Mouse (Mus musculus) c-Kit-positive CD71-negative TER-119-negative erythroid progenitor cells, embryonic 14.5 days (primary cell): Measurements from ENCODE around the gene Trmt44.
"Not testable (repeated sequence)": the region's sequence is repeated elsewhere in the genome, so short reads cannot be mapped to it uniquely, and the experiment has no call there.

Source experiments
- DNase-seq: peaks from one replicate; pipeline ENCODE4 v3.0.0-alpha.2; 2013; ENCODE audit warnings: low read depth

Trmt44 gene

DNA sequence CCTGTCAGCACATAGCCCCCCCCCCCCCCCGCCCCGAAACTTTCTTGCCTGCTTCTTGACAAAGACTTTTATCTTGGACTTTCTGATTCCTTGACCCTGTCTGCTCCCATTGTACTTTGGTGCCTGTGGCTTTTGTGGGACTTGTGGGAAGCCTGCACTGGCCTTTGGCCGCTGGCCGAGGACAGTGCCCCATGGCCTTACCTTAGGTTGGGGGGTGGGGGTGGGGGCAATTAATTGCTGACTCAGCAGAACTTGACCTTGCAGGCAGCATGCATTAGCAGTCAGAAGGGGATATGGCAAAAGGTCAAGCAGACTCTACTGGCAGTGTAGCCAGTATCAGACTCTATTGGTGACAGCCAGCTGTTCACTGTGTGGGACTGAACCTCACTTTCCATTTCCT lies 16.6 kb upstream of the Trmt44 start:
- no peak for DNase-seq

- DNase-seq: not testable (repeated sequence)
These were observed 9.4 kb upstream of the Trmt44 start for GRCm38 (mm10) chr5:35584259-35584658.

- no peak for DNase-seq
These were observed 8.4 kb upstream of the Trmt44 start for GRCm38 (mm10) chr5:35583221-35583783.

GRCm38 (mm10) chr5:35582445-35583220 lies 7.8 kb upstream of the Trmt44 start, which contains the start of gene Acox3:
Gene Acox3 (plus strand): TSS chr5:35583040.
- DNase-seq: peak; percentile 89

DNA sequence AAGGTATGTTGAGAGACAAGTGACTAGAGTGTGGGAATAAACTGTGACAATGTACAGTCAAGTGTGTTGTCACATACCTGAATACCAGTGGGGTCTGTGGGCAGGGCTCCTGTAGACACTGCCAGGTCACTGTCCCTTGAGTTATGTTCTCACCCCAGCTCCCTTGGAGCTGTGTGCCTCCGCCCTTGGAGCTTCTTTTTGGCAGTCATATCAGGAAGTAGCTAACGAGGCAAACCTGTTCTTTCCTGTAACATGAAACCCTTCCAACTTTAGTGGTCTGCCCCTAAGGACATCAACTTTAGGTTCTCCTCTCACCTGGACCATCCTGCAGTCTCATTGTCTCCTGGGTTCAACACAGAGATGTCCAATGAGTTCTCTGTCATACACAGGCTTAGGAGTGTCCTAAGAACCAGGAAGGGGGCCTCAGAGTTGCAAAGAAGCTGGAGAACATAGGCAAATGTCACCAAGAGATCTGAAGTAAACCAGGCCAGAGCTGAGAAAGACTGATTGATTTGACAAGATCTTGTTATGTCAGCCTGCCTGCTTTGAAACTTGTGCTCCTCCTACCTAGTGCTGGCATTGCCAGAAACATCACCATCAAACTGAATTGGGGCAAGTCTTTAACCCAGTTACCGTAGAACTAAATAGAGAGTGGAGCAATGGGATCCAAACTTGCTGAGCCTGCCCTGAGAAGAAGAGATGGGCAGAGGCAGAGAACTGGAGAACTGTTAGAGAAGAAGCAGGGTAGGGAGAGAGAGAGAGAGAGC lies 5.5 kb upstream of the Trmt44 start:
- DNase-seq: no peak

GRCm38 (mm10) chr5:35579247-35579893 lies 4.5 kb upstream of the Trmt44 start:
- DNase-seq: no peak

DNA sequence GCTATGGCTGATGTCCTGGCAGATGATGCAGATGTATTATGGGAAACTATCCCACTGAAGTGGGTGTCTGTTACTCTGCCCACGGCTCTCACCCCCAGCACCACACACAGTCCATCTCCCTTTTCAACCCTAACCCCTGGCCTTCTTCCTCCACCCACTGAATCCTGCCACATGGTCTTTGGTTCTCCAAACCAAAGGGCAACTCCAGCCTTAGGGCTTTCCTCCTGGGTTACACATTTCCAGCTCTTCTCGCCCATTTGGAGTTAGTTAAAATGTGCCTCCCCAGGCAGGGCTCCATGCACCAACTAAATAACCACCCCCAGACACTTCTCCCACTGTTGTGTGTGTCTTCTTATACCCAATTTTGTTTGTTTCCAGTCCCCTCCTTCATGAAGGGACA lies 3.5 kb upstream of the Trmt44 start:
- DNase-seq: no peak

GRCm38 (mm10) chr5:35576409-35577020 lies 1.6 kb upstream of the Trmt44 start:
- no peak for DNase-seq

DNA sequence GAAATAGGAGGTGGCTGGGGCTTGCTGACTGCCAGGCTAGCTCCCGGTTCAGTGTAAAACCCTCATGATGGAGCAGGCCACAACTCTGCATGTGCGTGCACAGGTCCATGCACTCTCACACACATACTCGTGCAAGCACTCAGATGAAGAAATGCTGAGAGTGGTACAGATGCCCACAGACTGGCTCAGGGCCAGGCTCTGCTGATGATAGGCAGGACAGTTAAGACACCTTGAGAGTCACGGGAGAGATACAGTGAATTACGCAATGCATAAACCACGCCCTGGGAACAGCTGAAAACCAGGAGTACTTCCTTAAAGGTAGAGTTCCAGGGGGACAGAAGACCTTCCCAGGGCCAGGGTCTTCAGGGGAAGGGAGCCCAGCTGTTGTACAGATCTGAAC lies 3.3 kb downstream of the Trmt44 start:
- DNase-seq: no peak

DNA sequence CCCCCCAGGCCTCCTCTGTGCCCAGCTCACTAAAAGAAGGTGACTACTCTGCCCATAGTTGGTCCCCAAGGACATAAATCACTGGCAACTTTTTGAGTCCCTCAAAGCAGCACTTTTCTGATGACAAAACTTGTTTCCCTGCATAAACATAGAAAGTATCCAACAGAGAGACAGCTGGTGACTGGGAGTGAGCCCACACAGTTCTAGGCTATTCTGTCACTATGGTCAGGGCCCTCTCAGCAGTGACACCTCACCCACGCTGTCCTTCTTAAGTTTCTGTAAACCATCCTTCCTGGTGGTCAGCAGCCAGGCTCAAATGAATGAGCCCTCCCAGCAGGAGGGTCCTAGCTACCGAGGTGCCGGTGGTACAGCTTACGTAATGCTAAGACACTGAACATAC lies 8.2 kb downstream of the Trmt44 start:
- DNase-seq: no peak

DNA sequence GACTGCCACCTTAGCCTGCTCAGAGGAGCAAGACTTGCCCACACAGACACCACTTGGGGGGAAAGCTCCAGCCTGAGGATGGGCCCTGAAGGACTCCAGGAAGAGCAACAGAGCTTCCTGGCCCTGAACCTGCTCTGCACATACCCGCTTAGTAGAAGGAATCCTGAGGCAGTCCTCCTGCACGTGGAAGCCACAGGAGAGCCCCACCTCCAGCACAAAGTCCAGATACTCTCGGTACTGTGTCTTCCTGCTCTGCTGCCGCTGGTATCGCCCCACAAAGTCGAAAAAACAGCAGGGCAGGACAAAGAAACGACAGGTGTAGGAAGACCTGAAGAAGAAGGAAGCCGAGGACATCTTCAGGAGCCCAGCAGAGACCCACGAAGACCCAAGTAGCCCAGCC lies 9.7 kb downstream of the Trmt44 start:
- DNase-seq: no peak

DNA sequence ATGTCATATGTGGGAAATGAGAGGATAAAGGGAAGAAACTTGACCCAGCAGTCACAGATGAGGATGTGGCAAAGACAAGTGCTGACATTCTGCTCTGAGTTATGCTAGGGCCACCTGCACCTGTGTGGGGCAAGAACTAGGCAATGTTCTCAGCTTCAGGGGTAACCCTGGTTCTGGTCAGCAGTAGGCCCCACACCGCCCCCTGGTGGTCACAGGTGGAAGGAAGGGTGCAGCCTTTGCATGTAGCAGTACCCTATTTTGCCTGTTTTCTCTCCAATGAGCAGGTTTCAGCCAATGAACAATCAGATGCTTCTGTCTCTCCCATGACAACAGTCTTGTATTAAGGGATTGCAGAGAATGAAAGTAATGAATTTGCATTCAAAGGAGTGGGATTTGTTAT lies 11.4 kb downstream of the Trmt44 start:
- no peak for DNase-seq

- no peak for DNase-seq
These were observed 12.3 kb downstream of the Trmt44 start for GRCm38 (mm10) chr5:35562616-35563015.

DNA sequence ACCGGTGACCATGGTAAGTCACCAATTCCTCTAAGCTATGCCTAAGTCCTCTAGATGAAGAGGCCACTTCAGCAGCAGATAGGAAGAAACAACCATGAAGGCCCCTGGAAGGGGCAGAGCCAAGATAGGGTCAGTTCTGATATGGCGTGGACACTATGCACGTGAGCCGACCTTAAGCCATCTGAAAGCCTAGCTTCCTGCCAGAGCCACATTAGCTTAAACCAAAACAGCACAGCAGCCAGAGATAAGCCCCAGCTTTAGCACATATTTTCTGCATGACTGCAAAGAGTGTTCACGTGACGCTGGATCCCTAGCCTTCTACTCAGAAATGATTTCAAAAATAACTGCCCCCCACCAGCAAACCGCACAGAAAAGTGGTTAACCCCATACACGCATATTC lies 15.4 kb downstream of the Trmt44 start:
- DNase-seq: no peak

DNA sequence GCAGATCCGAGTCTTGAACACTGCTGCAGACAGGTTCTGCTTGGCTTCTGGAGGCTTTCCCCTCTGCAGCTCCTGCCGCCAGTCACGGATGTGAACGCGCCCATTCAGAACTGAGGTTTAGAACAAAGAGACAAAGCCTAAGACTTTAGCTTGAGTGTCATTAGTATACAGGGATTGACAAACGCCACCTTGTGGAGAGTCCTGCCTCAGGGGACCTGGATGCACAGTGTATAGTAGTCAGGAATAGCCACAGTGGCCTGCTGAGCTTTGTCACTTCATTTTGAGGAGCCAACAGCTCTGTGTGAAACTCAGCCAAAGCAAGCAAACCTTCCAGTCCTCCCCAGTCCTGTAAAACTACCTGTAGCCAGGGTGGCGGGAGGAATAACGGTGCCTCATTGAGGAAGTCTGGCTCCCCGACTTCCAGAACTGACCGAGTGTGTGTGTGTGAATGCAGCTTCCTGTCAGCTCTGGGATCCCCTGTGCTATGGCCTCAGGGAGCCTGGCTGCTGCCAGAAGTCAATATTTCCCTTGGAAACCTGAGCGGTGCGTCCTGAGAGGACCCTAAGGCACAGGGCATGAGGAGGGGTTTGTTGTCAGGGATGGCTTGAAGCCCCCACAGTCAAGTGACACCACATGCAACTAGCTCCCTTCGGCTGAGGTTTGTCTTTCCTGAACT lies 16.8 kb downstream of the Trmt44 start:
- no peak for DNase-seq

DNA sequence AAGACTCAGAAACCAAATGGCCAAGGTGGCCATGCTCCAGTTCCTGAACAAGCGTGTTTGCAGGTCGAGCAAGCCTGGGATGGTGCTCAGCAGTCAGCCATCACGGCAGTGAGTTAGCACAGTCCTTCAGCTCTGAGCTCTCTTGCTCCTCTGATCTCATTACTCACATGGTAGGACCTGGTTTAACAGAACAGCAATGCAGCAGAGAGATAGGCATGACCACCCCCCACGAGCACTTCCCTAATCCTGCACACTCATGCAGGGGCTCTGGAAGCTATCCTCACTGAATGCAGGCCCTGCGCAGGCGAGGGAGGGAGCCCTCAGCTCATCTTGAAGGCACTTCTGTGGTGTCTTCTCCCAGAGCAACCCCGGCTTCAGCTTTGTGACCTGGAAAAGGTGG lies 18.5 kb downstream of the Trmt44 start:
- no peak for DNase-seq

- no peak for DNase-seq
These were observed 21.9 kb downstream of the Trmt44 start for GRCm38 (mm10) chr5:35552838-35553539.

- no peak for DNase-seq
These were observed 22.7 kb downstream of the Trmt44 start for GRCm38 (mm10) chr5:35551855-35552837.

GRCm38 (mm10) chr5:35546127-35546526 lies 28.7 kb downstream of the Trmt44 start:
- DNase-seq: no peak
